Mouse (Mus musculus): ENCODE measurements at regions not wholly inside any gene's neighbourhood (a gene's known extent, or its start where the extent isn't known, plus 50 kb on each side); places are given as distances from the start of the nearest gene placed in this dataset.
"Not testable (repeated sequence)": the region's sequence is repeated elsewhere in the genome, so short reads cannot be mapped to it uniquely, and the experiment has no call there.

DNA sequence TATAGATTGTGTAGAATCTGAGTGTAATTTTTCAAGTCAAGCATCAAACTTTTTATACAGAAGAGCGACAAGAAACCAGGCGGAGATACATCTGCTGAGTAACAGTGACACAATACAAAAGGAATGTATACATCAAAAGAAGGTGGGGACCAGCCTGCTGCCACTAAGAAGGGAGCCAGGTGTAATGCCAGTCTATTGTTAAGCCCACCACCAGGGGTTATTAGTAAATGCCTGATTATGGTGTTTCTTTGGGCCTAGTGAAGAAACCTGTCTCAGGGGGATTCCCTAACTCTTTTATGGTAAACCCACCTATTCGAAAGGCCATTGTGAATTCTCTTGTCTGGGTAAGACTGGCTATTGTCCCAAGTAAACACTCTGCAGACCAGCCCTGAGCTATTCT is 126.3 kb upstream of the Thpo start:
- not testable (repeated sequence) for DNase-seq (ENCODE audit: low read depth, low spot score)

DNA sequence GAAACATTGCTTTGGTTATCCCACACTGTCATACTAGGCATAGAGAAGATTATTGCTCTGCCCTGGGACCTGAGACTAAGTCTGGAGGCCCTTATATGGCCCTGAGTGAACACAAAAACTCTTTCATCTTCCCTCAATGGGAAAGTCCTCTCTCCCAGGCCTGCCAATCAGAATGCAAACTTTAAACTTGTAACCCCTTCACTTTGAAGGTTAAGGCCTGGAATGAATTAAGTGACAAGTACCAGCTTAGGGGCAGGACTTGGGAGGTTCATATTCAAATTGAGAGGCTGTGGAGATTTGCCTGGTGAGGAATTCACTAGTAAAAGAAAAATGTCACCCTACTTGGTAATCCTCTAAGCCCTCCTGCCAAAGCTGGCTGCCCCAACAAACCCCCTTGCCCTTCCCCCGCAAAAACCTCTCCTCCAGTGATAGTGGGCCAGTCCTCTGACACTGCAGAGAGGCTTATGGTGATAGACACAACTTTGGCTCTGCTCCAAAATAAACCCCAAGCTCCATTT is 120.4 kb upstream of the Thpo start:
- DNase-seq (ENCODE audit: low read depth, low spot score), result no peak

DNA sequence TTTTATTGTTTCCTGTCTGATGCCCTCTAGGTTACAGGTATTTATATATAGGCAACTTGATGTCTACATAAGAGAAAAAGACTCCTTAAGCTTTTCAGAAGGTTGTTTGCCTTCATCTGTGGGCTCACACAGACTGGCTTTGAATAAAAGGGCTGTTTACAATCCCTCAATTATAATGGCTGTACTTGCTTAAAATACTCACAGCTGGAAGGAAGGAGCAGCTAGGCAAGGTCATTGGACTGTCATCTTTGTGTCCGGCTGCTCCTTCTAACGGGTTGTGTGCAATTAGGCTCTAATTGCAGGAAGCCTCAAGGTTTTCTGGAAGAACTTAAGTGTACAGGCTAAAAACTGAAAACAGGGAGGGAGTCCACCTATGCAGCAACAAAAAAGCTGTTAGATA is 103.8 kb upstream of the Thpo start:
- DNase-seq (ENCODE audit: low read depth, low spot score), result no peak

DNA sequence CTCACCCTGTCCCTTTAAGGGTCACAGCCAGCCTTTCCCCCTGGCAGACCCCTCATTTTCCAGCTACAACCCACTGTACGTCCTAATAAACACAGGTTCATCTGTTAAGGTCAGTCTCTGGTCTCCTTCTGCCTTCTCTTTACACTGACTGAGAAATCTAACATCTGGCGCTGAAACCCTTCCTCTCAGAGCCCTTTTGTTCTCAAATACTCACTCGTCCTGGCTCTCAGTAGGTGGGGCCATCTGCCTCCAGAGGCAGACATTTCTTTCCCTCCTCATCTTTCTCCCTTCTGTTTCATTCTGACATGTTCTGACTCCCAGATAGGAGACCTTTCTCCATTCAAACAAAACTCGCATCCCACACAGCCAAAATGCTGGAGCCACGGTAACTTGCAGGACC is 102.6 kb upstream of the Thpo start:
- no peak for DNase-seq (ENCODE audit: low read depth, low spot score)

DNA sequence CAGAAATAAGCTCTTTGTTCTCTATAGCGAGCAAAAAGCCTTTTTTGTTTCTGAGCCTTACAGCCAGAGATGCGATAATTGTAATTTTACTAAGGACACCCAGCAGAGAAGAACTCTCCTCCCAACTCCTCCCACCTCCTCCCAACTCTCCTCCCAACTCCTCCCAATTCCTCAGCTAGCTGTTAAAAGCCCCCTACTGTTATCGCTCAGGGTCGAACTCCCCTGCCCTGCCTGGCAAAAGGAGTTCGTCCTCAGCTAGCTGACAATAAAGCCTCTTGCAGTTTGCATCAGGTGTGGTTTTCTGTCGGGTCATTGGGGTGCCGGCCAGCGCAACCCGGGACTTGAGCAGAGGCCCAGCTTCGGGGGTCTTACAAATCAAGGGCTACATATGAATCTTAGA is 99.5 kb upstream of the Thpo start:
- not testable (repeated sequence) for DNase-seq (ENCODE audit: low read depth, low spot score)

DNA sequence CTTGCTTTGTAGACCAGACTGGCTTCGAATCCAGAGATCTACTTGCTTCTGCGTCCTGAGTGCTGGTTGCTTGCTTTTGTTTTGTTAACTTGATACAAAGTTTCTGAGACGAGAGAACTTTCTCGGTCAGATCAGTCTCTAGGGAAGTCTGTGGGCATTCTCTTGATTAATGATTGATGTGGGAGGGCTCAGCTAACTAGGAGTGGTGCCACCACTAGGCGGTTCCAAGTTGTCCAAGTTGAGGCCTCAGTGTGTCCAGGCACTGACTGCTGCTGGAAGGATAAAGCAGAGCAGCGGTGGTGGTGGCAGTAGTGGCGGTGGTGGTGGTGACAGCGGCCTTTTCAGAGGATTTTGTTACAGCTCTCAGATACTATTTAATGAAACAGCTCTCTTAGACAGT is 99.0 kb upstream of the Thpo start:
- DNase-seq (ENCODE audit: low read depth, low spot score), result no peak

DNA sequence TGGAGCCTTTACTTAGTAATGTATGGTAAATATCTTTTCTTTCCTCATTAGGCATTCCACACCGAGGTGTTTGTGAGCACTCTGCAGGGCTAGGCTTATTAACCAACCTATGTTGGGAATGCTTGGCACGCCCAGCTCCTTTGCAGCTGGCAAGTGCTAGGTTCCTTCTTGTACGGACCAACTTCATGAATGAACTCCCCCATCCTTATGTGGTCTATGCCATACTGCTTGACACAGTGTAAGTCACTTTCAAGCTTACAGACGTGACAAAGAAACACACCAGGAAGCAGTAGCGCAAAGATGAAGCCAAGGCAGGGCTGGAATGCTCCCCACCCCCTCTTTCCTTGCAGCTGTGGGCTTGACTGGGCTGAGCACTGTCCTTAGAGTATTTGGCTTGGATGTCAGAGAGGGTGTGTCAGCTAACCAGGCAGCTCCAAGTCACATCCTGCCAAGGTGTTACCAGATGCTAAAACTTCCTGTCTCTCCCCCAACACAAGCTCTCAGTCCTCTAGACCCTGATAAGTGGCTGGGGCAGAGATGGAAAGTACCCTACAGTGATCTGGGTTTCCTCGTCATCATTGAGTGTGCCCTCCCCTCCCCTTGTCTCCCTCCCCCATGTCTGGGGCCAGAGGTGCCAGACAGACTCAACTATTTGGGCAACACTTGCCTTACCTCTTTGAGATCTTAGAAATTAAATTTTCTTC is 95.6 kb upstream of the Thpo start:
- no peak for DNase-seq (ENCODE audit: low read depth, low spot score)

DNA sequence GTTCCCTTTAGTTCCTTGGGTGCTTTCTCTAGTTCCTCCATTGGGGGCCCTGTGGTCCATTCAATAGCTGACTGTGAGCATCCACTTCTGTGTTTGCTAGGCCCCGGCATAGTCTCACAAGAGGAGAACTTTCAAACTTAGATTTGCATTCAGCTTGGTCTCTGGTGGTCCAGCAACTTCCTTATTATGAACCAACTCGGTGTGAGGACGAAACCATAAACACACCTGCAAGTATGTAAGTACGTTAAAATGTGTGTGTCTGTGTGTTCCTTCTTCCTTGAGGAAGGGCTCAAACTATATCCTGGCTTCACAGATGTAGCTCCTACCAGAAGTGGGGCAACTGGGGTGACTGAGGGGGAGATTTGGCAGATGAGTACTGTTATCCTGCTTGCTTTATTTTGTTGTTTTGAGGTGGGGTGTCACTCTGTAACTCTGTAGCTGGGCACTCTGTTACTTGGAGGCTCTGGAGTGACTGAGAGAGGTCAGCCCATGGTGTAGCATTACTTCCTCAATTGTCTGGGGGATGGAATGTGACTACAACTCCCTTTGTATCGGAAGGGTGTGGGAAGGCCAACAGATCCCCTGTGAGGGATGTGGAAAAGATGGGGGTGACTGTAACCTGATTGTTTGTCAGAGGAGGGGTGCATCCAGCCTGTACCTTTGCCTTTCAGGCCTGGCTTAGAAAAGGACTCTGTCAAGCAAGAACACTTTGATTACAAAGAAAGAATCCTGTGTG is 94.9 kb upstream of the Thpo start:
- DNase-seq (ENCODE audit: low read depth, low spot score), result peak; percentile 67

DNA sequence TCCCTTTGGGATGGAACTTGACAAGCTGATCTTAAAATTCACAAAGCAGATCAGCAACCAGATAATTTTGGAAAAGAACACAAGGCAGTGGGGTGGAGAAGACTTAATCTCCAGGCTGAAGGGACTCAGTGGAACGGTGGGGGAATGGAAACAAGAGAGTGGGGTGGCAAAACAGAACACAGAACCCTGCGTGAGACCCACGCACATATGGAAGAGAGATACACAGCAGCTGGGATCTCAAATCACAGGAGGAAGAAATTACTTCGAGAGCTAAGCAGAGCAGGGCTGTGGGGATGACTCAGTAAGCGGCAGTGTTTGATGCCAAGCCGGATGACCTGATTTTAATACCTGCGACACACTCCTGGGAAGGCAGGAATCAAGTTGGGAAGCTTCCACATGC is 89.9 kb upstream of the Thpo start:
- no peak for DNase-seq (ENCODE audit: low read depth, low spot score)

DNA sequence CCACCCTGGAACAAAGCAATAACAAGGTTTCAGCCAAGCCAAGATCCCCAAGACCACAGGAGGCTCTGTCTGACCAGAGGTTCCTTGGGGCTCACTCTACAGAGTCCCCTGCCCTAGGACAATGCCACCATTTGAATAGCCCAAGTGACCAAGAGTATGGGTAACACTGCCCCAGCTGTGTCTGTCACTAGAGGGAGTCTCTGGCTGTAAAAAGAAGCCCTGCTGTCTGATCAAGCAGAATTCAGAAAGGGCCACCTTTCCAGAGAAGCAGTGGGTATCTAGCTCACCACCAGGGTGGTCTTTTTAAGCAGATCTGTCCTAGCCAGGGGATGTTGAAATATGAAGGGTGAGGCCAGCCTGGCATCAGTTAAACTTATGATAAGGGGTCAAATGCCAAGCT is 86.6 kb upstream of the Thpo start:
- no peak for DNase-seq (ENCODE audit: low read depth, low spot score)

DNA sequence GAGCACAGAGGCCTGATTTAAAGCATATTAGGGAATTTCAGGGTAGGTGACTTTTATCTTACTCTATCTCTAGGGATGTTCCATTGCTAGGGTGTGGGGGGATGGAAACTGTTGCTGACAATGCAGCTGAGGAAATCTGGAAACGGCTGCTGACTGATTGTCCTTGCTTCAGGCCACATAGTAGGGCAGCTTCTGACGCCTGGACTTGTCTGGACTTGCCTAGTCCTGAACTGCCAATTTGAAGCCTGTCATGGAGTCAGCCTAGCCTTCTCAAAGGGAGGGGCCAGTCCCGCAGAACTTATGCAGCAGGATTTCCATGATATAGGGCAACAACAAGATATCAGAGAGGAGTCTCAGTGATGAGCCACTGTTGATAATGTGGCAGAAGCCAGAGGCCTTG is 85.3 kb upstream of the Thpo start:
- no peak for DNase-seq (ENCODE audit: low read depth, low spot score)

DNA sequence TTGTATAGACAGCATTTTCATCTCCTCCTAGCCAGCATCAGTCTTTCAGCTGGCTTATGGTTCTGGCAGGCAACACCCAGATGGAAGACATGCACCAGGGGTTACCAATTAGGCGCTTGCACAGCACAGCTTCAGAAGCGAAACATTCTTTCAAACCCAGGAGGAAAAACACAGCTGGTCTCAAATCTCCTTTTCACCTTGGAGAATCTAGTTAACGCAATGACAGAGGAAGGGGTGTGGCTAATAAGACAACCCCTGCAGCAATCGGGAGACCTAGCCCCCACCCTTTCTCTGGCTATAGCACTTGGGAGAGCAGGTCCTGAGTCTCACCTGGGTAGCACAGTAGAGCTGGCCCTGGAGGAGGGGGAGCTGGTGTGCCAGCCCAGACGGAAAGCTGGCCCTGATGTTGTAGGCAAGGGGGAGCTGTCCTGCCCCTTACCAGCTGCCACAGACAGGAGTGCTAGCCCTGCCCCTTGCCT is 84.4 kb upstream of the Thpo start:
- DNase-seq (ENCODE audit: low read depth, low spot score), result no peak

DNA sequence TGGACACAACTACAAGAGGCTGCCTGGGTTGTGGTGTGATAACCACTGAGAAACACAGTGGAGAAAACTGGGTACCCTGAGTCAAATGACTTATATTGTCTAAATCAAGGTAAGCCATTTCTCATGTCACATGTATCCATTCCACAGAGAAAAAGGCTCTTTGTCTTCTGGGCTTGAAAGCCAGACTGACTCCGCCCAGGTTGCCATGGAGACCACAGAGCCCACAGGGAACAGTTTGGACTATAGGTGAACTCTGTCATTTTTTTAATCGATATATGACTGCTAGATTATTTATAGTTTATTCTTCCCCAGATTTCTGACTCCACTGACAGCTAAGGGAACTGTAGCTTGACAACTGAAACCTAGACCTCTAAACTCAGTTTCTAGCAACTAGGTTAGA is 80.7 kb upstream of the Thpo start:
- DNase-seq (ENCODE audit: low read depth, low spot score), result no peak

DNA sequence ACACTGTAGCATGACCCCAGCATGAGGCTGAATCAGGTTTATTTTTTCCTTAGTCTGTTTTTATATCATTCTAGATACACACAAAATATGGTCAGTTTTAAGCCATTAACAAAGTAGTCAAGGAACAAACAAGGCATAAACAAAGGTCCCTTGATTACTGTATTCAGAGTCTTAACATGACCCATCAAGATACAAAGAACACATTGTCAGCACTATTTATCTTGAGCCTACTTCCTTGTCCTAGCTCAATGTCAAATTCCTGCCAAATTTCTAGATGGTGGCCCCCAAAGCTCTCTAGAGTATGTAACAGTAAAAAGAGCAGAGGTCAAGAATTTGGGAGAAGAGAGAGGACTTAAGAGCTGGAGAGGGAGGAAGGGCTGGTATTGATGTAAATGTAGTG is 79.9 kb upstream of the Thpo start:
- DNase-seq (ENCODE audit: low read depth, low spot score), result no peak

DNA sequence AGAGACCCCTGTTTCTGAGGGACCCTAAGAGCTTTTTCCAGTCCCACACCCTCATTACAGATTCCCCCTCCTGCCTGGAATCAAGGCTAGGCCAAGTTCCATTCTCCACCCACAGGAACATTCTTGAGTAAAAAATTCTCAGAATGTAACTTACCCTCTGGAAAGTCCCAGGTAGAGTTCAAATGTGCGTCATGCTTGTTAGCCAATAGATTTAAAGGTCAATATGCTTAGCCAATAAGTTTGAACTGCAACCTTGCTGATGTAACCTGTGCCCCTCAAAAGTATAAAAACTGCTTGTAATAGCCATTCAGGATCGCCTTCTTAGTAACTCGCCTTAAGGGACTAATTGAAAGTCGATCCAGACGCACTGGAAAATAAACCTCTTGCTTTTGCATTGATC is 77.7 kb upstream of the Thpo start:
- DNase-seq (ENCODE audit: low read depth, low spot score), result not testable (repeated sequence)

DNA sequence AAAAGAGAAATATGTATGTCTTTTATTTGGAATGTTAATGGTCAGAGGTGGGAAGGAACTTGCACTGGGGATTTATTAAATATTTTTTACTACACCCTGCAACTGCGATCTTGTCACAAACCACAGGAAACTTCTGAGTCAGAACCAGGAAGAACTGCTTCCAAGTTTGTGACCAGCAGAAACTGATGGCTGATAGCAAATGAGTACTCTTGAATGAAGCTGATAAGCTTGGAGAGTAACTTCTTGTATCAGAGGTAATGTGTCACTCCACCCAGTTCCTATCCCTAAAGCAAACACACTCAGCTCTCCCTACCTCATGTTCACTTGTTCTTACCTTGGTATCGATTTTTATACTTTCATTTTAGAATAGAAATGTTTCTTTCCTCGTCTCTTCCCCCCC is 76.0 kb upstream of the Thpo start:
- no peak for DNase-seq (ENCODE audit: low read depth, low spot score)

DNA sequence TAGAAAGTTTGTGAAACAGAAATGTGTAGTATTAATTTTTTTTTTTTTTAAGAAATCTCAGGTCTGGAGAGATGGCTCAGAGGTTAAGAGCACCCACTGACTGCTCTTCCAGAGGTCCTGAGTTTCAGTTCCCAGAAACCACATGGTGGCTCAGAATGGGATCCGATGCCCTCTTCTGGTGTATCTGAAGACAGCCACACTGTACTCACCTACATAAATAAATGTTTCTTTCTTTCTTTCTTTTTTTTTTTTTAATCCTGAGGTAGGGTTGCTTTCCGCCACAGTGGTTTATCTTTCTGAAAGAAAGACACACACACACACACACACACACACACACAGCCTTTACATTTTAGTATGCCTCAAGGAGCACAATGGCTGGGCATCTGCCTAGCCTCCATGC is 74.0 kb upstream of the Thpo start:
- DNase-seq (ENCODE audit: low read depth, low spot score), result no peak

DNA sequence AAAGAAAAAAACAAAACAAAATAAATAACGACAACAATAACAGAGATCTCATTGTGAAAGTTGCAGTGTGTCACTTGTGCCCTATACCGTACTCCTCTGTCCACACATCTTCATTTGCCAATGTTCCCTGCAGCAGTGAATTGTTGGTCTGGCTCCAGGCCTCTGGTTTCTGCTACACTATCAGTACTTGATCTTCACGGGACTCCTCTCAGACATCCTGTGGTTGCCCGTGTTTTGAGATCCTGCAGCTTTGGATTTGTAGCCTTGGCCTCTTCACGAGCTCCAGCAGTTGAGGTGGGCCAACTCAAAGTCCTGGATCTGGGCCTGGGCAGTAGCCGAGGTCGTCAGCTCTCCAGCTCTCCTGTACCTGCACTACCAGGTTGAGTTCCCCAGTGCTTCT is 72.4 kb upstream of the Thpo start:
- no peak for DNase-seq (ENCODE audit: low read depth, low spot score)

DNA sequence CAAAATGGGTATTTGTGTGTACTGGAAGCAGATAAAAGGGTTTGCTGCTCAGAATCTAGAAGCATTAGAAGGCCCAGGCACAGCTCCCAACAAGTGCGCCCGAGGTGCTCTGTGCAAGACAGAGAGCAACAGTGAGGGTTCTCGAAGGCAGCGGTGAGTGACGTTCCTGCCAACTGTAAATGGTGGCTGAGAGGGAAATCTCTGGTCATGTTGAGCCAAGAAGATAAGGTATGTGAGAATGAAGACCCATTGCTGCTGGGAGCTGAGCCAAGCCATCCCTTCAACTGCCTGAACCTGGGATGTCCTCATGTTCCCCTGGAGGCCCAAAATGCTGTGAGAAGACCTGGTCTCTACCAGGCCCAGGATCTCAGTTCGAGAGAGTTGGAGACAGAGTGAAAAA is 71.5 kb upstream of the Thpo start:
- no peak for DNase-seq (ENCODE audit: low read depth, low spot score)

DNA sequence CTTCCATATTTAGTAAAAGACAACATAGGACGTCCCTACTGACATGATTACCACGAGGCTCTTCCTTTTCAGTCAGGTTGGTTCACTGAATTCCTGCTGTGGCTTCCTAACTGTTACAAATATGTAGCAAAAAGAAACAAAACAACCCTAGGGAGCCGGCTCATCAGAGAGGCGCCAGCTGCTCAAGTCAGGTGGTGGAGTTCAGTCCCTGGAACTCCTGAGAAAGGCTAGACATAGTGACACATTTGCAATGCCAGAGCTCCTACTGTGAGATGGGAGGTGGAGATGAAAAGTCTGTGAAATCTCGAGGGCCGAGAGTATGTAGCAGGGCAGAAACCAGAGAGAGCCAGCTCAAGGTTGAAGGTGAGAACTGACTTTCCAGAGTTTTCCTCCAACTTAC is 70.8 kb upstream of the Thpo start:
- no peak for DNase-seq (ENCODE audit: low read depth, low spot score)

DNA sequence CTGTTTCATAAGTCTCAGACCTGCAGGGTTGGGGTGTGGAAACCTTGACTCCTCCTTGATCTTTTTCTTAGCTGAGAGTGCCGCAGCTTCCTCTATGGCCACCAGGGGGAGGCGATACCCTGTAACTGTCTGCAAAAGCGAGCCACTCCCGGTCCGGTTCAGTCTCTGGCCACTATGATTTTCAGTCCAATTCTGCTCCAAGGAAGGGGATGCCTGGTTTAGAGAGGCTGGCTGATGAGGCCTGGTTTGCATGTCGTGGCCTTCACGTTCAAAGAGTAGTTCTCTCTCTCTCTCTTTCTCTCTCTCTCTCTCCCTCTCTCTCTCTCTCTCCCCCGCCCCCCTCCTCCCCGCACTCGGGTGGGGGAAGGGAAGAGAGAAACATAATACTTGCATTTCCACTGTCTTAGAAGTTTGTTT is 70.3 kb upstream of the Thpo start:
- peak; percentile 68 for DNase-seq (ENCODE audit: low read depth, low spot score)

DNA sequence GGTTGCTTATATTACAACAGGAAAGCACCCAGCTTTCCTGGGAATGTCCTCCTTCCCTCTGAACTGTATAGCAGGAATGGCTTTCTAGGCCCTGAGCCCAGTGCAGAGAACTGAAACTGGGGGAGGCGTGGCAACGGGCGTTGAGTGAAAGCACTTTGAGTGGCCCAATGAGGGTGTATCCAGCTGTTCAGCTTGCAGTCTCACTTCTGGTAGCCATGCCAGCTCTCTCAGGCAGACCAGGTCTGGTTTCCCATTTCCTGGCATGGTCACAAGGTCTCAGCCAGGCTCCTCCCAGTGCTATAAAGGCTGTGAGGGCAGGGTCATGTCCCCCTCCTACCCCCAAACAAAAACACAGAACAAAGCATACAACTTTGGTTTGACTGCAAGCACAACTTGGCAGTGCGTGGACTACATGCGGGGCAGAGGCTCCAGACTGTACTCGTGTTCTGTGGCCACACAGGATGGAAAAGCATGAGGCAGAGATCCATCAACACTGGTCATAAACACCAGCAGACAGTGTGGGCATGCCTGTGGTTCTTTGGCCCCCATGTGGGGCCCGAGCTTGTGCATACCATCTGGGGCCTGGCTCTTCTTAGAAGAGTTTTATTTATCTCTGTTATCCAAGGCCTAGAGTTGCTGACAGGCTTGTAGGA is 69.1 kb upstream of the Thpo start:
- DNase-seq (ENCODE audit: low read depth, low spot score), result peak; percentile 43

DNA sequence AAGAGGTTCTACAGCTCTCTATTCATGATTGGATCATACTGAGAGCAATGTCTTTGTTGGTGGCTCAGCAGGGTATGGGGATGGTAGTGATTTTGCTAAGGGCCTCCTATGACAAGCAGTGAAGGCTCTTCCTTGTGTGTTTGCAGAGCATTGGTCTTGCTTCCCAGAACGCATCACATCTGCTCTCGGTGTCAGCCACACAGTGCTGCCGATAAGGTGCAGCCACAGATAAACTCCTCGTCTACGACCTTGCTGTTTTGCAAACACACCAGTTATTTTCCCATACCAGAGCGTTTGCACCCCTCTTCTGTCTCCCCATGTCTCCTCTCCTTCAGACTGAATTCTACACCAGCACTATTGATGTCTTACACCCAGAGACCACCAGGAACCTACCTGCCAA is 68.4 kb upstream of the Thpo start:
- DNase-seq (ENCODE audit: low read depth, low spot score), result no peak

Measured in A20 (cell line).